Mouse (Mus musculus) hindbrain, embryonic 14.5 days (tissue): ENCODE data around the gene Ranbp3l. TPM values are rescaled to one million over a fixed set of nuclear protein-coding genes. Genes with fewer than 3 reads are reported as not detected.
A peak's percentile ranks its signal among the peaks of the same experiment; 100 is the strongest.

ENCODE experiments used
- ATAC-seq: fragments of 200-750 bp; cut with Nextera tagmentation; 2 replicates; pipeline ENCODE4 v1.8.0; 2017; ENCODE audit warnings: moderate number of reproducible peaks, mild to moderate bottlenecking, moderate TSS enrichment, moderate library complexity; ENCODE audit not compliant: low FRiP score
- DNase-seq: peaks from one replicate; pipeline ENCODE4 v3.0.0-alpha.2; 2015; ENCODE audit warnings: low spot score
- H3K27ac ChIP-seq: fragments of 300-500 bp; sonication (generic); 2 replicates; pipeline ENCODE4 v1.5.1; 2014; ENCODE audit warnings: mild to moderate bottlenecking, moderate library complexity
- H3K27me3 ChIP-seq: fragments of 300-500 bp; sonication (generic); 2 replicates; pipeline ENCODE4 v1.6.1; 2014; ENCODE audit warnings: mild to moderate bottlenecking, low read length, mixed read lengths; ENCODE audit not compliant: control insufficient read depth, insufficient read depth
- H3K36me3 ChIP-seq: fragments of 300-500 bp; sonication (generic); replicated peaks from 2 replicates; pipeline ENCODE4 v1.6.1; 2014; ENCODE audit not compliant: control insufficient read depth, insufficient read depth
- H3K4me1 ChIP-seq: fragments of 300-500 bp; sonication (generic); replicated peaks from 2 replicates; pipeline ENCODE4 v1.6.1; 2014; ENCODE audit warnings: antibody characterized with exemption, low read length, mixed read lengths; ENCODE audit not compliant: control insufficient read depth, insufficient read depth
- H3K4me2 ChIP-seq: fragments of 300-500 bp; sonication (generic); replicated peaks from 2 replicates; pipeline ENCODE4 v1.6.1; 2014; ENCODE audit warnings: mild to moderate bottlenecking, moderate library complexity
- H3K4me3 ChIP-seq: fragments of 300-500 bp; sonication (generic); replicated peaks from 2 replicates; pipeline ENCODE4 v1.5.1; 2014; ENCODE audit warnings: mild to moderate bottlenecking, low read length
- H3K9ac ChIP-seq: fragments of 300-500 bp; sonication (generic); 2 replicates; pipeline ENCODE4 v1.6.1; 2014
- H3K9me3 ChIP-seq: fragments of 300-500 bp; sonication (generic); 2 replicates; pipeline ENCODE4 v1.6.1; 2016; ENCODE audit warnings: low read length; ENCODE audit not compliant: control insufficient read depth
- WGBS: fragments of 180-500 bp; shearing (Covaris S2); extraction: QIAGEN DNeasy Blood & Tissue Kit; methylation state at CpG from one replicate; pipeline ENCODE4 v1.1.7; 2014; 5-methylcytosine and 5-hydroxymethylcytosine counted together
- polyA plus RNA-seq: library from polyadenylated mRNA; unstranded; fragments of >200 nt; fragmentation: Nextera tagmentation; extraction: Ambion mirVana; gene quantifications from 2 replicates; pipeline ENCODE4 v1.2.1, GENCODE M21; 2014

Gene Ranbp3l
- polyA plus RNA-seq, 1 experiment from 2014 or later: 15.1 TPM

DNA sequence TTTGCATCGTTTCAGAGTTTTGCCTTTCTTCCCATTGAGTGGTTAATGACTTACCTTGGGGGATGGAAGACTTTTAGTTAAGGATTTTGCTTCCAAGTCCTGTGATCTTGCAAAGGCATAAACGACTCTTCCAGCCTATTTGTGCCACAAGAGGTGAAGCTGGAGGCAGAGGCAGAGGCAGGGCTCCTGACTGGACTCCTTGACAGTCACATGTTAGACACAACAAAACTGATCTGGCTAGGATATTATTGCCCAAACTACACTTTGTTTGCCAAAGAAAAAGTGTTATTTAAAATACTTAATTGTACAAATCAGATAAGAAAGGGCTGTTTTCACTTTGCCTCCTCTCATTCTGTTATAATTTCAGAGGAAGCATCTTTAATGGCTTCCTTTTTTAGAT, 106.4 kb downstream of the Ranbp3l start:
- H3K4me1 ChIP-seq: peaks cover 26% of the 10 kb centered on the region
- 26% methylated on average over 2 of the region's 2 CpGs for WGBS
- H3K27me3 ChIP-seq: no peaks in the 10 kb centered on the region
- H3K9me3 ChIP-seq: no peaks in the 10 kb centered on the region
- no peak overlapping the region for H3K9ac ChIP-seq
- DNase-seq: no peak
- H3K36me3 ChIP-seq: no peaks in the 10 kb centered on the region
- H3K27ac ChIP-seq: no peak overlapping the region
- H3K4me3 ChIP-seq: no peak overlapping the region
- H3K4me2 ChIP-seq: no peak overlapping the region
- ATAC-seq: no peak

DNA sequence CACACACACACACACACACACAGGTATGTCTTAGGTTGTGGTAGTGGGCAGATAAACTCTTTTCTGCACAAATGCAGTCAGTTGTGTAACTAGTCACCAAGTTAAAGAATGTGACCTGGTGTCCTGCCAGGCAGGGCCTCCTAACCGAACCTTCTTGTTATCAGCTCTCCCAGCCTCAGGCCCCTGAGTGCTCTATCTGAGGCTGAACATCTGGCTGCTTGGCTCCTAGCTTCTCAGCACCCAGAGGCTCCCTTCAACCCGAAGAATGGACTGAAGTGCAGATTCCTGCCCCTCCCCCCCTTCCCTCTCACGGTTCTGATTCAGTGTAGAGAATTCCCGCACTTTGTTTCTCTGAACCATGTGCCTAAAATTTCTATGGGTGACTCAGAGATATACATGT, 106.9 kb downstream of the Ranbp3l start:
- Histone ChIP-seq H3K27ac (no peak overlapping the region), H3K9me3 (no peaks in the 10 kb centered on the region), H3K9ac (no peak overlapping the region), H3K36me3 (no peaks in the 10 kb centered on the region), H3K4me1 (peaks cover 26% of the 10 kb centered on the region), H3K27me3 (no peaks in the 10 kb centered on the region), H3K4me2 (no peak overlapping the region), H3K4me3 (no peak overlapping the region)
- ATAC-seq (no peak), DNase-seq (no peak)
- WGBS: 16% methylated on average over 4 of the region's 4 CpGs

DNA sequence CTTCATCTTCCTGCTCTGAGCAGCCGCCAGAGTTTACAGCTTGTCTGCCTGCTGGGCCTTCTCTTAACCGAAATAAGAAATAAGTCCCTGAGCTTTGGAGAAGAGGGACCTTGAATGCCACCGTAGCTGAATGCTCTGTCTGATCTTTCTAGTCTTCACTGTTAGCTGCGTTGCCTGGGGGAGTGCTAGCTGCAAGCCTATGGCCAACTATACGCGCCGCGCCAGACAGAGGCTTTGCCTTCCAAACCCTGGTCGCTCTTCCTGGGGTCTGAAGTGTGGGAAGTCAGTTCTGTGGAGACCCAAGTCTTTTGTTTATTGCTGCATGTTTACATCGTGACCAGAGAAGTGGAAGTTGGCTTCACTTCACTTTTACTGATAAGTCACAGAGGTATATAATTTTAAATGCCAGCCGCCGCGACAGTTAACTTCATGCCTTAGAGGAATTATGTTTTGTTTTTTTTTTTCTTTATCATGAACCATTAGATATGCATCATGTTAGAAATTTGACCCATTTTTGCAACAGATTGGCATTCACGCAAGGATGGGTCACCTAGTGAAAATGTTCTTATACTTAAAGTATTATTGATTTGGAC, 108.0 kb downstream of the Ranbp3l start:
- Histone ChIP-seq H3K9ac (no peak overlapping the region), H3K27me3 (no peaks in the 10 kb centered on the region)
- 77% methylated on average over 14 of the region's 14 CpGs for WGBS

GRCm38 (mm10) chr15:9078481-9079300, 110.9 kb downstream of the Ranbp3l start:
- ATAC-seq (no peak), DNase-seq (no peak)
- Histone ChIP-seq H3K4me3 (no peak overlapping the region), H3K9ac (no peak overlapping the region), H3K27me3 (no peaks in the 10 kb centered on the region), H3K4me2 (no peak overlapping the region), H3K4me1 (peaks cover 6% of the 10 kb centered on the region; the same call in 1 of the 2 replicates), H3K27ac (no peak overlapping the region), H3K9me3 (no peaks in the 10 kb centered on the region), H3K36me3 (no peaks in the 10 kb centered on the region)
- 79% methylated on average over 12 of the region's 12 CpGs for WGBS

More for the DNA sequence above, 108.0 kb downstream of the Ranbp3l start:
- H3K4me3 ChIP-seq: no peak overlapping the region
- H3K27ac ChIP-seq: no peak overlapping the region
- no peaks in the 10 kb centered on the region for H3K36me3 ChIP-seq
- peaks cover 21% of the 10 kb centered on the region for H3K4me1 ChIP-seq
- DNase-seq (no peak), ATAC-seq (no peak)
- H3K9me3 ChIP-seq: no peaks in the 10 kb centered on the region
- H3K4me2 ChIP-seq: no peak overlapping the region

DNA sequence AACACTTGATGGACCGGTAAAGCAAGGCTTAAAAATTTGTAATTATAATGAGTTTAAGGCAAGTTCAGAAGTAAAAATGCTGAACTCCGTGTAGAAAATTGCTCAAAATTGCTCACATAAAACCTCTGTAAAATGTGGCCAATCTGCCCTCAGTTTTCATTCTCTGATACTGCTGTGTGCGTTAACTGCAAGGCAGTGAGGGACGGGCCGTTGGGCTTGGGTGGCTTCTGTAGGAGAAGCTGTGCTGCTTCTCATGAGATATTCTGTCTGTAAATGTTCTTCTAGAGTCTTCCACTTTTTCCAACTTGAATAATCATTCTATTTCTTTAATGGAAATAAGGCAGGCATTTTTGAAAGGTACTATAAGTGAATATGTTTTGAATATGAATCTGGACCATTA, 111.9 kb downstream of the Ranbp3l start:
- 61% methylated on average over 5 of the region's 5 CpGs for WGBS
- Histone ChIP-seq H3K4me1 (peaks cover 4% of the 10 kb centered on the region; the same call in 1 of the 2 replicates), H3K27ac (no peak overlapping the region), H3K4me3 (no peak overlapping the region), H3K27me3 (no peaks in the 10 kb centered on the region), H3K9me3 (no peaks in the 10 kb centered on the region), H3K36me3 (no peaks in the 10 kb centered on the region), H3K4me2 (no peak overlapping the region), H3K9ac (no peak overlapping the region)
- DNase-seq: no peak
- ATAC-seq: no peak

- Histone ChIP-seq H3K4me2 (no peak overlapping the region), H3K4me3 (no peak overlapping the region), H3K36me3 (no peaks in the 10 kb centered on the region), H3K4me1 (no peaks in the 10 kb centered on the region; the same call in 1 of the 2 replicates), H3K27ac (no peak overlapping the region), H3K9ac (no peak overlapping the region), H3K27me3 (no peaks in the 10 kb centered on the region), H3K9me3 (no peaks in the 10 kb centered on the region)
- 78% methylated on average over 4 of the region's 4 CpGs for WGBS
- ATAC-seq: no peak
- no peak for DNase-seq
Observed at GRCm38 (mm10) chr15:9080206-9080605, 112.5 kb downstream of the Ranbp3l start.

DNA sequence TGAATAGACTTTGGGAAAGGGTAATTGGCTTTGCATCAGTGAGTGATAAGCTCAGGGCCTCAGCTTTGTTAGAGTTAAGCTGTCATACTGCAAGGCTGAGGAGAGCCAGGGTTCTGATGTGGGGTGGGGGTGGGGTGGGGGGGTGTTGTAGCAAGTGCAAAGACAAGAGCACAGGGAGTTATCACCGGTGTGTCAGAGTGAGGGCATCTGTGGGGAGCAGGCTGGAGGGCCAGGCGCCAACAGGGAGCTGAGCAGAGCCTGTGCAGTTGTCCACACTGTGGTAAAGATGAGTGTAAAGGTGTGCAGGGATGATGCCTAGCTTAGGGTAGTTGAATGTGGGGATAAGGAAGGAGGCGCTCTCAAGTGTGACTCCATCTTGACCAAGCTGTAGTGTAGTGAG, 113.5 kb downstream of the Ranbp3l start:
- no peak overlapping the region for H3K27ac ChIP-seq
- DNase-seq (no peak), ATAC-seq (peak; percentile 31; the same call in 1 of the 2 replicates)
- H3K4me3 ChIP-seq: no peak overlapping the region
- no peaks in the 10 kb centered on the region for H3K27me3 ChIP-seq
- no peaks in the 10 kb centered on the region for H3K9me3 ChIP-seq
- no peak overlapping the region for H3K4me2 ChIP-seq
- no peak overlapping the region for H3K9ac ChIP-seq
- no peaks in the 10 kb centered on the region; the same call in 1 of the 2 replicates for H3K36me3 ChIP-seq
- WGBS: 82% methylated on average over 3 of the region's 3 CpGs
- H3K4me1 ChIP-seq: no peaks in the 10 kb centered on the region

- ATAC-seq: no peak
- Histone ChIP-seq H3K9ac (no peak overlapping the region), H3K36me3 (no peaks in the 10 kb centered on the region; the same call in 1 of the 2 replicates), H3K27me3 (no peaks in the 10 kb centered on the region), H3K9me3 (no peaks in the 10 kb centered on the region), H3K27ac (no peak overlapping the region), H3K4me3 (no peak overlapping the region), H3K4me2 (no peak overlapping the region), H3K4me1 (no peaks in the 10 kb centered on the region)
- 91% methylated on average over 9 of the region's 9 CpGs for WGBS
- no peak for DNase-seq
Observed at GRCm38 (mm10) chr15:9082753-9083152, 115.0 kb downstream of the Ranbp3l start.

DNA sequence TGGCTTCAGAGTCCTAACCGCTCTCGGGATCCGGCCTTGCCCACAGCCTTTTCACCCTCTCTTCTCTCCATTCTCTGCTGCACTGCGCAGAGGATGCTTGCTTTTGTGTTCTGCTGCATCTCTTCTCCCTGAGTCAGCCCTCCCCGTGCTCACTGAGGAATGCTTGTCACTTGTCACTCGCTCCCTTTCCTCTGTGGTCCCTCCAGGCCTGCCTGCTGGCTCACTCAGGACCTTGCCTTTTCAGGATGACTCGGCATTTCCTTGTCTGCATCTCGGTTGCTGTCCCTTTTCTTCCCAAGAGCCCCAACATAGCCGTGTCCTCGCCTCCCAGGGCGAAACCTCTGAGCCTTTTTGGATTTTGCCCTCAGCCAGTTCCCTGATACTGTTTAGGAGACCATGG, 119.1 kb downstream of the Ranbp3l start:
- Histone ChIP-seq H3K27me3 (no peaks in the 10 kb centered on the region), H3K4me1 (no peaks in the 10 kb centered on the region), H3K9me3 (no peaks in the 10 kb centered on the region), H3K36me3 (peaks cover 5% of the 10 kb centered on the region), H3K4me3 (no peak overlapping the region), H3K4me2 (no peak overlapping the region), H3K27ac (no peak overlapping the region), H3K9ac (no peak overlapping the region)
- ATAC-seq (peak; percentile 40; the same call in 1 of the 2 replicates), DNase-seq (no peak)
- WGBS: 41% methylated on average over 11 of the region's 11 CpGs
